ENCODE assay signal across 34 mouse cellular contexts in the genomic region with DNA sequence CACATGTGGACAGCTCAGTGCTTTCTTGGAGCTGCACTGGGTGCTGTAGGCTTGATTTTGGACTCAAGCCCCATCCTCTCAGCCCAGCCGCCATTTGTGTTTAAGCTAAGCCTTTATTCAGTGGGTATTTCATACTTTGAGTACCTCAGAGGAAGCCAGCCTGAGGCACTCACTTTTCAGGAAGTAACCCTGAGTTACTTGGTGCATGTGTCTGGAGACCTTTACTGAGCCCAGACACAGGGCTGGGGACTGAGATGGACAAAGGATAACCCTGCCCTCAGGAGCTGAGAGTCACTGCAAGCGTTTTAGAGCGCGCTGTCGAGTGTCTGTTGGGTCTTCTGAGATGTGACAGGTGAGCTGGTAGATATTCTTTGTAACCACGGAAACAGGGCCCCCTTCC. TPM values are rescaled to one million over a fixed set of nuclear protein-coding genes. Genes with fewer than 3 reads are reported as not detected.
"Had no signal": no experiment of that assay in that cellular context is flagged by ENCODE, and none has a peak within 500 bp of the region (broad histone marks: within the 10 kb centered on the region; RNA-seq: fewer than 3 reads in every experiment).

No protein-coding gene starts in this region.

- H3K27ac ChIP-seq: kidney, postnatal 0 days; left cerebral cortex, adult 2 months; liver, embryonic 13.5 days; midbrain, embryonic 10.5 days; stomach, postnatal 0 days had no signal

- H3K4me3 ChIP-seq: left cerebral cortex, adult 2 months; liver, embryonic 13.5 days; midbrain, embryonic 10.5 days had no signal

- H3K9ac ChIP-seq: liver, embryonic 13.5 days had no signal

- H3K27me3 ChIP-seq: liver, embryonic 13.5 days; megakaryocyte, embryonic 14.5 days had no signal

- ATAC-seq: intestine, postnatal 0 days had no signal

- DNase-seq: kidney, adult 2 months; kidney, postnatal 25 days; layer of hippocampus, postnatal 36 days; liver, embryonic 13.5 days; lung, adult 2 months; lung, postnatal 14 days; lung, postnatal 4 days; right cerebral cortex, adult 18-20 months; right cerebral cortex, postnatal 14 days; right cerebral cortex, postnatal 4 days; thymus, adult 2 months; thymus, postnatal 14 days; thymus, postnatal 4 days had no signal

- H3K9me3 ChIP-seq: liver, embryonic 13.5 days; megakaryocyte, embryonic 14.5 days; midbrain, embryonic 10.5 days had no signal

- H3K4me2 ChIP-seq: liver, embryonic 13.5 days had no signal

RNA-seq across cellular contexts. Expression of a gene that starts 41.4 kb away (rescaled TPM):
- total RNA-seq: layer of hippocampus, adult 8-10 months; layer of hippocampus, postnatal 10 days; layer of hippocampus, postnatal 36 days; left cerebral cortex, adult 2 months; left cerebral cortex, postnatal 10 days; left cerebral cortex, postnatal 36 days; liver, adult 2 months; midbrain, postnatal 0 days had no signal
- polyA plus RNA-seq: intestine, postnatal 0 days; kidney, adult 2 months; kidney, embryonic 14.5 days; kidney, postnatal 0 days; large intestine, adult 2 months; limb, embryonic 11.5 days; limb, embryonic 14.5 days; liver, adult 2 months; liver, embryonic 13.5 days; liver, embryonic 16.5 days; lung, adult 2 months; lung, embryonic 16.5 days; midbrain, embryonic 10.5 days; midbrain, postnatal 0 days; neural tube, embryonic 11.5 days; neural tube, embryonic 14.5 days; stomach, embryonic 14.5 days; stomach, postnatal 0 days; thymus, adult 2 months had no signal
